In genomic region chr3:88503505-88503863, GRCm38 (mm10) we compare ENCODE assay signal across 7 mouse cellular contexts. TPM values are rescaled to one million over a fixed set of nuclear protein-coding genes. Genes with fewer than 3 reads are reported as not detected.
DNase-seq lines count a peak whose midpoint lies in the region; ATAC-seq and TF ChIP-seq lines count a peak whose summit lies in the region.

No protein-coding gene starts in this region.

- no peaks in the 10 kb centered on the region for H3K27me3 ChIP-seq in hindbrain, postnatal 0 days (ENCODE audit: insufficient read depth, low read length)
- H3K27me3 ChIP-seq in midbrain, embryonic 13.5 days: peaks cover 35% of the 10 kb centered on the region

- TF ChIP-seq CTCF in embryonic fibroblast, embryonic 13.5 days (IDR thresholded peaks at IDR 0.05; ENCODE audit: borderline replicate concordance, insufficient read depth, low read length): no peak
- TF ChIP-seq CTCF in hindbrain, postnatal 0 days (IDR thresholded peaks at IDR 0.05; ENCODE audit: low read depth): no peak

- peak overlapping the region; percentile 82; the same call in 1 of the 2 replicates for H3K9ac ChIP-seq in hindbrain, postnatal 0 days (replicated peaks; ENCODE audit: low read length)
- peak overlapping the region; percentile 84; the same call in 1 of the 2 replicates for H3K9ac ChIP-seq in midbrain, embryonic 13.5 days (replicated peaks)

- H3K9me3 ChIP-seq in hindbrain, postnatal 0 days (ENCODE audit: low read length): no peaks in the 10 kb centered on the region
- H3K9me3 ChIP-seq in midbrain, embryonic 13.5 days: no peaks in the 10 kb centered on the region

- H3K4me2 ChIP-seq in hindbrain, postnatal 0 days (ENCODE audit: low read depth, low read length): peak overlapping the region; percentile 90
- peak overlapping the region; percentile 94 for H3K4me2 ChIP-seq in midbrain, embryonic 13.5 days (replicated peaks)

- WGBS in hindbrain, postnatal 0 days: 26% methylated on average over 4 of the region's 4 CpGs
- WGBS in midbrain, embryonic 13.5 days: 21% methylated on average over 4 of the region's 4 CpGs

- TF ChIP-seq POLR2A in embryonic fibroblast, embryonic 13.5 days (IDR thresholded peaks at IDR 0.05; ENCODE audit: low read depth, low read length): no peak

- peak; percentile 86 for DNase-seq in urinary bladder, postnatal 14 days (ENCODE audit: low spot score)
- no peak for DNase-seq in urinary bladder, postnatal 10 days (ENCODE audit: low spot score)
- no peak for DNase-seq in hindbrain, postnatal 0 days (ENCODE audit: low spot score)
- no peak for DNase-seq in cerebellum, postnatal 4 days (ENCODE audit: low spot score in 2 of 2)
- DNase-seq in layer of hippocampus, postnatal 14 days (ENCODE audit: low spot score in 2 of 2): no peak

- H3K4me3 ChIP-seq in embryonic fibroblast, embryonic 13.5 days (ENCODE audit: insufficient read depth, low read length): peak overlapping the region; percentile 19; the same call in 1 of the 2 replicates
- H3K4me3 ChIP-seq in hindbrain, postnatal 0 days (ENCODE audit: low read length): peak overlapping the region; percentile 69
- peak overlapping the region; percentile 71 for H3K4me3 ChIP-seq in midbrain, embryonic 13.5 days (replicated peaks)

- H3K27ac ChIP-seq in embryonic fibroblast, embryonic 13.5 days (ENCODE audit: insufficient read depth, low read length): peak overlapping the region; percentile 94
- peak overlapping the region; percentile 82 for H3K27ac ChIP-seq in hindbrain, postnatal 0 days
- H3K27ac ChIP-seq in midbrain, embryonic 13.5 days: 0 out of 2 replicates have a peak overlapping the region, but pooled peaks have one; percentile 40

- H3K4me1 ChIP-seq in embryonic fibroblast, embryonic 13.5 days (ENCODE audit: control insufficient read depth, insufficient read depth, low read length): peaks cover 13% of the 10 kb centered on the region
- H3K4me1 ChIP-seq in hindbrain, postnatal 0 days (ENCODE audit: insufficient read depth, low read length): peaks cover 17% of the 10 kb centered on the region
- H3K4me1 ChIP-seq in midbrain, embryonic 13.5 days (replicated peaks): peaks cover 30% of the 10 kb centered on the region

- H3K36me3 ChIP-seq in hindbrain, postnatal 0 days (ENCODE audit: insufficient read depth, low read length): no peaks in the 10 kb centered on the region
- H3K36me3 ChIP-seq in midbrain, embryonic 13.5 days: no peaks in the 10 kb centered on the region

- no peak; the same call in 1 of the 2 replicates for ATAC-seq in hindbrain, postnatal 0 days
- no peak; the same call in 1 of the 2 replicates for ATAC-seq in midbrain, embryonic 13.5 days

RNA-seq across cellular contexts. Expression of gene Lmna, which starts 6.3 kb away (rescaled TPM):
- polyA plus RNA-seq in embryonic fibroblast, embryonic 13.5 days (2011; ENCODE audit: insufficient read length, low read depth, missing spikeins): 401 and 426 TPM in 2 replicates
- total RNA-seq in hindbrain, postnatal 0 days (2014; rRNA removed): 59.7 and 60.8 TPM in 2 replicates
- 59.1 and 61.1 TPM in 2 replicates for polyA plus RNA-seq in hindbrain, postnatal 0 days (2015; fragmentation: Nextera tagmentation; extraction: Ambion mirVana)
- 21.4 and 23.4 TPM in 2 replicates for polyA plus RNA-seq in midbrain, embryonic 13.5 days (2015; fragmentation: Nextera tagmentation; extraction: Ambion mirVana)
- total RNA-seq in layer of hippocampus, postnatal 14 days (2021): 10 to 100 TPM; 42.0 to 49.3 TPM

RNA-seq across cellular contexts. Expression of gene Mex3a, which starts 28.7 kb away (rescaled TPM):
- polyA plus RNA-seq in embryonic fibroblast, embryonic 13.5 days (2011; ENCODE audit: insufficient read length, low read depth, missing spikeins): 25.7 and 33.6 TPM in 2 replicates
- total RNA-seq in hindbrain, postnatal 0 days (2014; rRNA removed): 52.3 and 54.5 TPM in 2 replicates
- 13.9 and 15.3 TPM in 2 replicates for polyA plus RNA-seq in hindbrain, postnatal 0 days (2015; fragmentation: Nextera tagmentation; extraction: Ambion mirVana)
- polyA plus RNA-seq in midbrain, embryonic 13.5 days (2015; fragmentation: Nextera tagmentation; extraction: Ambion mirVana): 49.5 and 51.5 TPM in 2 replicates
- total RNA-seq in layer of hippocampus, postnatal 14 days (2021): 10 to 100 TPM in 1 of 2 experiments, 1 to 10 TPM in 1; 9.0 to 10.7 TPM

RNA-seq across cellular contexts. Expression of gene Sema4a, which starts 42.5 kb away (rescaled TPM):
- polyA plus RNA-seq in embryonic fibroblast, embryonic 13.5 days (2011; ENCODE audit: insufficient read length, low read depth, missing spikeins): 0.25 and 0.63 TPM in 2 replicates
- 39.4 and 45.2 TPM in 2 replicates for total RNA-seq in hindbrain, postnatal 0 days (2014; rRNA removed)
- 25.4 and 26.5 TPM in 2 replicates for polyA plus RNA-seq in hindbrain, postnatal 0 days (2015; fragmentation: Nextera tagmentation; extraction: Ambion mirVana)
- polyA plus RNA-seq in midbrain, embryonic 13.5 days (2015; fragmentation: Nextera tagmentation; extraction: Ambion mirVana): 28.8 and 31.1 TPM in 2 replicates
- 10 to 100 TPM; 33.1 to 38.1 TPM for total RNA-seq in layer of hippocampus, postnatal 14 days (2021)

RNA-seq across cellular contexts. Expression of gene Rab25, which starts 44.6 kb away (rescaled TPM):
- not detected in 2 replicates for polyA plus RNA-seq in embryonic fibroblast, embryonic 13.5 days (2011; ENCODE audit: insufficient read length, low read depth, missing spikeins)
- not detected in 2 replicates for total RNA-seq in hindbrain, postnatal 0 days (2014; rRNA removed)
- 0.44 and 1.3 TPM in 2 replicates for polyA plus RNA-seq in hindbrain, postnatal 0 days (2015; fragmentation: Nextera tagmentation; extraction: Ambion mirVana)
- not detected in 2 replicates for polyA plus RNA-seq in midbrain, embryonic 13.5 days (2015; fragmentation: Nextera tagmentation; extraction: Ambion mirVana)
- not detected for total RNA-seq in layer of hippocampus, postnatal 14 days (2021)

RNA-seq across cellular contexts. Expression of gene Lamtor2, which starts 49.4 kb away (rescaled TPM):
- polyA plus RNA-seq in embryonic fibroblast, embryonic 13.5 days (2011; ENCODE audit: insufficient read length, low read depth, missing spikeins): 74.4 and 81.1 TPM in 2 replicates
- 45.1 and 59.2 TPM in 2 replicates for total RNA-seq in hindbrain, postnatal 0 days (2014; rRNA removed)
- 189 and 198 TPM in 2 replicates for polyA plus RNA-seq in hindbrain, postnatal 0 days (2015; fragmentation: Nextera tagmentation; extraction: Ambion mirVana)
- polyA plus RNA-seq in midbrain, embryonic 13.5 days (2015; fragmentation: Nextera tagmentation; extraction: Ambion mirVana): 181 and 182 TPM in 2 replicates
- 100 to 1,000 TPM in 1 of 2 experiments, 10 to 100 TPM in 1; 96.1 to 113 TPM for total RNA-seq in layer of hippocampus, postnatal 14 days (2021)

Comparison
In these comparisons a context has a peak if more than half of its experiments do, and no peak if none do; other contexts are left out.
1. H3K27ac ChIP-seq: peak in every context shown above with its lines; median percentile 94 in embryonic fibroblast, embryonic 13.5 days; 82 in hindbrain, postnatal 0 days; 40 in midbrain, embryonic 13.5 days.
2. H3K4me3 ChIP-seq: peak in every context shown above with its lines; median percentile 71 in midbrain, embryonic 13.5 days; 69 in hindbrain, postnatal 0 days; 19 in embryonic fibroblast, embryonic 13.5 days.
3. RNA of gene Sema4a, which starts 42.5 kb away (polyA plus RNA-seq): 28.8 to 31.1 TPM in midbrain, embryonic 13.5 days and 25.4 to 26.5 TPM in hindbrain, postnatal 0 days; 0.25 to 0.63 TPM in embryonic fibroblast, embryonic 13.5 days; every median in the first group is over 10 times any median in the second.